Mouse (Mus musculus) liver, embryonic 15.5 days (tissue): Measurements from ENCODE around the gene Tmeff2. TPM values are rescaled to one million over a fixed set of nuclear protein-coding genes. Genes with fewer than 3 reads are reported as not detected.

ENCODE experiments used
- ATAC-seq: fragments of 200-750 bp; cut with Nextera tagmentation; 2 replicates; pipeline ENCODE4 v1.8.0; 2017; ENCODE audit warnings: moderate number of reproducible peaks, mild to moderate bottlenecking, moderate library complexity; ENCODE audit not compliant: insufficient read depth
- H3K27ac ChIP-seq: fragments of 300-500 bp; sonication (generic); replicated peaks from 2 replicates; pipeline ENCODE4 v1.5.1; 2015; ENCODE audit warnings: mild to moderate bottlenecking, inconsistent platforms
- H3K27me3 ChIP-seq: fragments of 300-500 bp; sonication (generic); 2 replicates; pipeline ENCODE4 v1.6.1; 2015; ENCODE audit warnings: mild to moderate bottlenecking, inconsistent platforms
- H3K36me3 ChIP-seq: fragments of 300-500 bp; sonication (generic); replicated peaks from 2 replicates; pipeline ENCODE4 v1.6.1; 2015; ENCODE audit warnings: moderate library complexity, mild to moderate bottlenecking, inconsistent platforms
- H3K4me1 ChIP-seq: fragments of 300-500 bp; sonication (generic); replicated peaks from 2 replicates; pipeline ENCODE4 v1.6.1; 2015; ENCODE audit warnings: inconsistent platforms
- H3K4me2 ChIP-seq: fragments of 300-500 bp; sonication (generic); 2 replicates; pipeline ENCODE4 v1.6.1; 2015; ENCODE audit warnings: moderate library complexity, mild to moderate bottlenecking, inconsistent platforms
- H3K4me3 ChIP-seq: fragments of 300-500 bp; sonication (generic); replicated peaks from 2 replicates; pipeline ENCODE4 v1.5.1; 2015; ENCODE audit warnings: mild to moderate bottlenecking, inconsistent platforms
- H3K9ac ChIP-seq: fragments of 300-500 bp; sonication (generic); 2 replicates; pipeline ENCODE4 v1.6.1; 2015; ENCODE audit warnings: moderate library complexity, mild to moderate bottlenecking, inconsistent platforms
- H3K9me3 ChIP-seq: fragments of 300-500 bp; sonication (generic); replicated peaks from 2 replicates; pipeline ENCODE4 v1.6.1; 2016; ENCODE audit warnings: inconsistent platforms
- WGBS: fragments of 180-500 bp; shearing (Covaris S2); methylation state at CpG from one replicate; pipeline ENCODE4 v1.1.7; 2015; ENCODE audit warnings: mixed read lengths; ENCODE audit not compliant: insufficient replicate concordance; 5-methylcytosine and 5-hydroxymethylcytosine counted together
- polyA plus RNA-seq: library from polyadenylated mRNA; unstranded; fragments of >200 nt; fragmentation: Nextera tagmentation; extraction: Ambion mirVana; gene quantifications from 2 replicates; pipeline ENCODE4 v1.2.1, GENCODE M21; 2015

Gene Tmeff2
- polyA plus RNA-seq, 1 experiment from 2014 or later = 0.91 TPM

GRCm38 (mm10) chr1:51115761-51116160 is 215.3 kb downstream of the Tmeff2 start:
- ATAC-seq = no peak
- Histone ChIP-seq H3K4me3 (no peak overlapping the region), H3K4me1 (no peaks in the 10 kb centered on the region), H3K27ac (no peak overlapping the region), H3K36me3 (no peaks in the 10 kb centered on the region), H3K4me2 (no peak overlapping the region), H3K9ac (no peak overlapping the region), H3K27me3 (no peaks in the 10 kb centered on the region), H3K9me3 (no peaks in the 10 kb centered on the region)
- WGBS = 63% methylated on average over 5 of the region's 5 CpGs

GRCm38 (mm10) chr1:51117830-51118229 is 217.4 kb downstream of the Tmeff2 start:
- Histone ChIP-seq H3K27ac (no peak overlapping the region), H3K36me3 (no peaks in the 10 kb centered on the region), H3K4me3 (no peak overlapping the region), H3K9ac (no peak overlapping the region), H3K9me3 (no peaks in the 10 kb centered on the region), H3K4me1 (no peaks in the 10 kb centered on the region), H3K4me2 (no peak overlapping the region), H3K27me3 (no peaks in the 10 kb centered on the region)
- ATAC-seq = no peak
- 58% methylated on average over 2 of the region's 2 CpGs for WGBS

GRCm38 (mm10) chr1:51125671-51126424 is 225.4 kb downstream of the Tmeff2 start:
- H3K9ac ChIP-seq = no peak overlapping the region
- no peak for ATAC-seq
- H3K9me3 ChIP-seq = no peaks in the 10 kb centered on the region
- H3K4me2 ChIP-seq = no peak overlapping the region
- WGBS = 61% methylated on average over 10 of the region's 10 CpGs
- H3K36me3 ChIP-seq = no peaks in the 10 kb centered on the region
- H3K27ac ChIP-seq = no peak overlapping the region
- H3K4me3 ChIP-seq = no peak overlapping the region
- no peaks in the 10 kb centered on the region for H3K27me3 ChIP-seq
- no peaks in the 10 kb centered on the region for H3K4me1 ChIP-seq

GRCm38 (mm10) chr1:51126425-51126765 is 225.9 kb downstream of the Tmeff2 start:
- H3K4me3 ChIP-seq = no peak overlapping the region
- no peak overlapping the region for H3K9ac ChIP-seq
- H3K36me3 ChIP-seq = no peaks in the 10 kb centered on the region
- H3K27me3 ChIP-seq = no peaks in the 10 kb centered on the region
- no peaks in the 10 kb centered on the region for H3K4me1 ChIP-seq
- WGBS = 59% methylated on average over 5 of the region's 5 CpGs
- no peaks in the 10 kb centered on the region for H3K9me3 ChIP-seq
- no peak overlapping the region for H3K27ac ChIP-seq
- ATAC-seq = no peak
- H3K4me2 ChIP-seq = no peak overlapping the region

- no peaks in the 10 kb centered on the region for H3K9me3 ChIP-seq
- whole genome bisulfite sequencing = 22% methylated on average over 2 of the region's 2 CpGs
- no peaks in the 10 kb centered on the region for H3K4me1 ChIP-seq
- H3K36me3 ChIP-seq = no peaks in the 10 kb centered on the region
- H3K27me3 ChIP-seq = no peaks in the 10 kb centered on the region
- H3K4me2 ChIP-seq = no peak overlapping the region
- H3K27ac ChIP-seq = no peak overlapping the region
- no peak for ATAC-seq
- no peak overlapping the region for H3K9ac ChIP-seq
- H3K4me3 ChIP-seq = no peak overlapping the region
These were observed 236.3 kb downstream of the Tmeff2 start for GRCm38 (mm10) chr1:51136792-51137191.

- Histone ChIP-seq H3K27ac (no peak overlapping the region), H3K9ac (no peak overlapping the region), H3K4me1 (no peaks in the 10 kb centered on the region), H3K4me3 (no peak overlapping the region), H3K36me3 (no peaks in the 10 kb centered on the region), H3K9me3 (no peaks in the 10 kb centered on the region), H3K27me3 (no peaks in the 10 kb centered on the region), H3K4me2 (no peak overlapping the region)
- 63% methylated on average over 10 of the region's 10 CpGs for WGBS
- ATAC-seq = no peak
These were observed 239.2 kb downstream of the Tmeff2 start for GRCm38 (mm10) chr1:51139605-51140004.

- no peak overlapping the region for H3K27ac ChIP-seq
- H3K4me1 ChIP-seq = no peaks in the 10 kb centered on the region
- 64% methylated on average over 1 of the region's 1 CpGs for WGBS
- no peak overlapping the region for H3K9ac ChIP-seq
- H3K9me3 ChIP-seq = no peaks in the 10 kb centered on the region
- H3K4me3 ChIP-seq = no peak overlapping the region
- no peak for ATAC-seq
- H3K27me3 ChIP-seq = no peaks in the 10 kb centered on the region
- H3K36me3 ChIP-seq = no peaks in the 10 kb centered on the region
- H3K4me2 ChIP-seq = no peak overlapping the region
These were observed 240.9 kb downstream of the Tmeff2 start for GRCm38 (mm10) chr1:51141381-51141780.

GRCm38 (mm10) chr1:51142729-51143128 is 242.3 kb downstream of the Tmeff2 start:
- H3K9me3 ChIP-seq = no peaks in the 10 kb centered on the region
- no peak overlapping the region for H3K4me3 ChIP-seq
- H3K27me3 ChIP-seq = no peaks in the 10 kb centered on the region
- H3K4me2 ChIP-seq = no peak overlapping the region
- ATAC-seq = no peak
- 66% methylated on average over 3 of the region's 3 CpGs for WGBS
- H3K36me3 ChIP-seq = no peaks in the 10 kb centered on the region
- H3K27ac ChIP-seq = no peak overlapping the region
- no peak overlapping the region for H3K9ac ChIP-seq
- H3K4me1 ChIP-seq = no peaks in the 10 kb centered on the region

GRCm38 (mm10) chr1:51145693-51146092 is 245.2 kb downstream of the Tmeff2 start:
- Histone ChIP-seq H3K4me3 (no peak overlapping the region), H3K4me2 (no peak overlapping the region), H3K27ac (no peak overlapping the region), H3K27me3 (no peaks in the 10 kb centered on the region), H3K4me1 (no peaks in the 10 kb centered on the region), H3K36me3 (no peaks in the 10 kb centered on the region), H3K9ac (no peak overlapping the region), H3K9me3 (no peaks in the 10 kb centered on the region)
- WGBS = 59% methylated on average over 4 of the region's 4 CpGs
- ATAC-seq = no peak

- Histone ChIP-seq H3K9ac (no peak overlapping the region), H3K27ac (no peak overlapping the region), H3K4me2 (no peak overlapping the region), H3K27me3 (no peaks in the 10 kb centered on the region), H3K9me3 (no peaks in the 10 kb centered on the region), H3K4me1 (no peaks in the 10 kb centered on the region), H3K4me3 (no peak overlapping the region), H3K36me3 (no peaks in the 10 kb centered on the region)
- no peak for ATAC-seq
- WGBS = 54% methylated on average over 9 of the region's 9 CpGs
These were observed 248.2 kb downstream of the Tmeff2 start for GRCm38 (mm10) chr1:51148481-51149137.

GRCm38 (mm10) chr1:51149488-51149887 is 249.0 kb downstream of the Tmeff2 start:
- no peaks in the 10 kb centered on the region for H3K27me3 ChIP-seq
- H3K9me3 ChIP-seq = no peaks in the 10 kb centered on the region
- no peak overlapping the region for H3K4me3 ChIP-seq
- H3K9ac ChIP-seq = no peak overlapping the region
- no peak overlapping the region for H3K27ac ChIP-seq
- WGBS = 52% methylated on average over 4 of the region's 4 CpGs
- H3K36me3 ChIP-seq = no peaks in the 10 kb centered on the region
- H3K4me2 ChIP-seq = no peak overlapping the region
- H3K4me1 ChIP-seq = no peaks in the 10 kb centered on the region
- ATAC-seq = no peak

- 38% methylated on average over 1 of the region's 1 CpGs for WGBS
- no peak overlapping the region for H3K9ac ChIP-seq
- H3K4me1 ChIP-seq = no peaks in the 10 kb centered on the region
- no peak for ATAC-seq
- H3K4me3 ChIP-seq = no peak overlapping the region
- no peak overlapping the region for H3K27ac ChIP-seq
- no peaks in the 10 kb centered on the region for H3K9me3 ChIP-seq
- no peaks in the 10 kb centered on the region for H3K36me3 ChIP-seq
- no peaks in the 10 kb centered on the region for H3K27me3 ChIP-seq
- no peak overlapping the region for H3K4me2 ChIP-seq
These were observed 249.4 kb downstream of the Tmeff2 start for GRCm38 (mm10) chr1:51149890-51150289.
